Mouse (Mus musculus) liver, postnatal 0 days (tissue): ENCODE results near the gene Sypl2. TPM values are rescaled to one million over a fixed set of nuclear protein-coding genes. Genes with fewer than 3 reads are reported as not detected.

Experiments
- ATAC-seq: fragments of 200-750 bp; cut with Nextera tagmentation; 2 replicates; pipeline ENCODE4 v1.8.0; 2017; ENCODE audit warnings: mild to moderate bottlenecking, moderate library complexity
- DNase-seq: peaks from one replicate; pipeline ENCODE4 v3.0.0-alpha.2; 2016
- H3K27ac ChIP-seq: fragments of 300-500 bp; sonication (generic); 2 replicates; pipeline ENCODE4 v1.5.1; 2014; ENCODE audit warnings: antibody characterized with exemption, moderate library complexity, mild to moderate bottlenecking, low read depth
- H3K27me3 ChIP-seq: fragments of 300-500 bp; sonication (generic); 2 replicates; pipeline ENCODE4 v1.6.1; 2014; ENCODE audit warnings: low read length, control low read depth, mixed read lengths; ENCODE audit not compliant: insufficient read depth
- H3K36me3 ChIP-seq: fragments of 300-500 bp; sonication (generic); replicated peaks from 2 replicates; pipeline ENCODE4 v1.6.1; 2014; ENCODE audit warnings: mild to moderate bottlenecking, control low read depth, low read length, moderate library complexity, mixed read lengths; ENCODE audit not compliant: insufficient read depth
- H3K4me1 ChIP-seq: fragments of 300-500 bp; sonication (generic); 2 replicates; pipeline ENCODE4 v1.6.1; 2014; ENCODE audit warnings: antibody characterized with exemption, mild to moderate bottlenecking, control low read depth; ENCODE audit not compliant: insufficient read depth
- H3K4me2 ChIP-seq: fragments of 300-500 bp; sonication (generic); 2 replicates; pipeline ENCODE4 v1.6.1; 2014; ENCODE audit warnings: low read depth, mild to moderate bottlenecking, low read length, moderate library complexity, mixed read lengths
- H3K4me3 ChIP-seq: fragments of 300-500 bp; sonication (generic); 2 replicates; pipeline ENCODE4 v1.5.1; 2014; ENCODE audit warnings: low read depth, low read length
- H3K9ac ChIP-seq: fragments of 300-500 bp; sonication (generic); replicated peaks from 2 replicates; pipeline ENCODE4 v1.6.1; 2014; ENCODE audit warnings: mild to moderate bottlenecking, moderate library complexity
- H3K9me3 ChIP-seq: fragments of 300-500 bp; sonication (generic); 2 replicates; pipeline ENCODE4 v1.6.1; 2016; ENCODE audit warnings: mild to moderate bottlenecking, control low read depth, low read length, mixed read lengths
- CTCF ChIP-seq: sonication (generic); IDR thresholded peaks from 2 replicates; pipeline ENCODE4 v1.5.1; 2016; ENCODE audit warnings: antibody characterized with exemption, low read depth
- EP300 ChIP-seq: IDR thresholded peaks from 2 replicates; pipeline ENCODE4 v1.6.1; 2016; ENCODE audit warnings: antibody characterized with exemption, low read depth, mild to moderate bottlenecking
- WGBS: fragments of 180-500 bp; shearing (Covaris S2); extraction: QIAGEN DNeasy Blood & Tissue Kit; methylation state at CpG from one replicate; pipeline ENCODE4 v1.1.7; 2014; ENCODE audit not compliant: insufficient replicate concordance; 5-methylcytosine and 5-hydroxymethylcytosine counted together
- polyA plus RNA-seq: library from polyadenylated mRNA; unstranded; fragments of >200 nt; fragmentation: Nextera tagmentation; extraction: Ambion mirVana; gene quantifications from 2 replicates; pipeline ENCODE4 v1.2.1, GENCODE M21; 2015

Sypl2 gene
- 0.05 and 0.79 TPM in 2 replicates for polyA plus RNA-seq

DNA sequence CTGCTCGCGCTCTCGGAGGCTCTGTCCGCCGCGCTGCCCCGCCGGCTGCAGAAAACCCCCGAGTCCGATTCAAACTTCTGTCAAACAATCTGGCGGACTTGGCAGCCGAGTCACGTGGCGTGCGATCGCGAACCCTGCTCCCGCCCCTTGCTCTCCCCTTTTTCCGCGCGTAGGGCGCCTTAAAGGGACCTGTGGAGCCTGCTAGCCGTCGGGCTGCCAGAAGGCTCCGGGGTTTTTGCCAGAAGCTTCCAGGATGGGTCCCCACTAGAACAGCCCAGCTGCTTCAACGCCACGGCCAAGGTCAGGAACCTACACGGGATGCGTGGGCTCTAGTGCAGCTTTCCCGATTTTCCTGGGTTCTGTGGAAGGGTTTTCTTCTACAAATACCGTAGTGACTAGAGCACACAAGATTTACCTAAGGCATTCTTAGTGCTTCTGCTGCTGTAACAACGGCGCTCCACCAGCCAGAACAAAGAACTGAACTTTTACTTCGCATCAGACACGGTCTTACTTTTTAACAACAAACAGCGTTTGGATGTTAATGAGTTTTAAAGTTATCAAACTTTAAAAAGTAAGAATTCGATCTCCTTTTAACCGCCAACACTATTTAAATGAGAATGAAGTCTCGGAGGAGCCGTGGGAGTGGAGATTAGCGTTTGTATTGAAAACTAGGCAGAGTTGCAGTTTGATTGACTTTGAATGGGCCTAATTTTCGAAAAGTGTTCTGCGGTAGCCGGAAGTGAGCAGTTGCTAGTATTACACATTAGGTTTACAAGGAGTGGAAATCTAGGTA is at the start of gene Sypl2:
Gene Sypl2 (minus strand): TSS at position 91 of the 793 bp plus-strand sequence.
- H3K4me1 ChIP-seq, result peaks cover 9% of the 10 kb centered on the region
- peak; percentile 23; the same call in 1 of the 2 replicates for ATAC-seq
- no peak within 1 kb of the TSS for H3K27ac ChIP-seq
- 5% methylated on average over 44 of the region's 44 CpGs for WGBS
- H3K4me2 ChIP-seq, result peak within 1 kb of the TSS; percentile 75
- H3K9me3 ChIP-seq, result no peaks in the 10 kb centered on the region
- TF ChIP-seq CTCF, result no peak
- no peak for TF ChIP-seq EP300
- peak within 1 kb of the TSS; percentile 47 for H3K4me3 ChIP-seq
- peaks cover 48% of the 10 kb centered on the region for H3K27me3 ChIP-seq
- H3K9ac ChIP-seq, result no peak within 1 kb of the TSS
- DNase-seq, result peak; percentile 43
- no peaks in the 10 kb centered on the region for H3K36me3 ChIP-seq

DNA sequence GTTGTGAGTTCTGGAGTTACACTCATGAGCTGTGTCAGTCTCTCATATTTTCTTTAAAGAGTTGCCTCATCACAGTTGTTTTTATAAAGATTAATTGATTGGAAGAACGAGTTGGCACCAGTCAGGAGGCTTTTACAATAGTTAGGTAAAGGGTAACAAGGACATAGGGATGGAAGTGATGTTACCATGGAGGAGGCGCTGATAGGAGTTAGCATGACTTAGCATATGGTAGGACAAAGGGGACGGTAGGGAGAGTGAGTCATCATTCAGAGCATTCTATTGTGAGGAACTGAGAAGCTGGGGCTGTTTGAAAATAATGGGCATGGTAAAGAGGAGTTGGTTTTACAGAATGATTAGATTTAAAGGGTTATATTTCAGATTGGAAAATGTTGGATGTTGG is 32.9 kb upstream of the Sypl2 start:
- Histone ChIP-seq H3K36me3 (peaks cover 12% of the 10 kb centered on the region), H3K27me3 (no peaks in the 10 kb centered on the region), H3K4me1 (peaks cover 17% of the 10 kb centered on the region), H3K4me2 (peak overlapping the region; percentile 92), H3K9me3 (no peaks in the 10 kb centered on the region), H3K4me3 (no peak overlapping the region), H3K27ac (peak overlapping the region; percentile 14; the same call in 1 of the 2 replicates), H3K9ac (no peak overlapping the region)
- no peak for ATAC-seq
- no peak for DNase-seq
- TF ChIP-seq EP300 (no peak), CTCF (no peak)
- 35% methylated on average over 3 of the region's 3 CpGs for WGBS

DNA sequence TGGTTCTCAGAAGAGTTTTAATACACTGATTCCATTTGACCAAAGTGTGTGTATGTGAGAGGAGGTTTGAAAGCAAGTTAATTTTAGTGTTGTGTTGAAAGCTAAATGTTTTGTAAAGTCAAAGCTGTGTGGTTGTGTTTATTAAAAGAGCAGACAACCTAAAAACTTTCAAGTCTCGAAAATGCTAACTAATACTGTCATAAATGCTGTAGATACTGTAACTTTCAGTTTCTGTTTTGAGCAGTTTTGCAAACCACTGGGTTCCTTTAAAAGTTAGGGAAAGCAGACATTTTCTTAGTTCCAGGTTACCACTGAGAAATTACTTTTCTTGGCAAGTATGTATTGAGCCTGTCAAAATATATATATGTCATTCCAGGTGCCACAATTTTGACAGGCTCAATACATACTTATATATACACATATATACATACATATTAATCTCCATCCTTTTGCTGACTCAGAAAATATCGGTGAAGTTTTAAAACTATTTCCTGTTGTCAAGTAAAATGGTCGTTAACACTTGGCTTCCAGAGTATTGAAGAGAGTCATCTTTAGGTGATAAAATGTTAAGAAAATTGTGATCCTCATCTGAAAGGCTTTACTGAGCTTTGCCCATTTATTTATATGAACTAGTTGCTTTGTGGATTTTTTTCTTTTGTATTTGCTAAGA is 31.5 kb upstream of the Sypl2 start:
- Histone ChIP-seq H3K9me3 (no peaks in the 10 kb centered on the region), H3K4me1 (peaks cover 17% of the 10 kb centered on the region), H3K9ac (peak overlapping the region; percentile 82), H3K4me2 (peak overlapping the region; percentile 92), H3K36me3 (peaks cover 11% of the 10 kb centered on the region), H3K27ac (peak overlapping the region; percentile 88), H3K27me3 (no peaks in the 10 kb centered on the region), H3K4me3 (peak overlapping the region; percentile 87)
- 40% methylated on average over 3 of the region's 3 CpGs for whole genome bisulfite sequencing
- TF ChIP-seq CTCF (no peak), EP300 (no peak)
- DNase-seq (no peak), ATAC-seq (no peak)

GRCm38 (mm10) chr3:108256719-108257637 is 30.5 kb upstream of the Sypl2 start, which contains the start of gene Psma5:
Psma5 (plus strand) TSS chr3:108256926.
- Histone ChIP-seq H3K9me3 (no peaks in the 10 kb centered on the region), H3K36me3 (peaks cover 4% of the 10 kb centered on the region), H3K4me3 (peak within 1 kb of the TSS; percentile 87), H3K27me3 (no peaks in the 10 kb centered on the region), H3K4me1 (peaks cover 17% of the 10 kb centered on the region), H3K4me2 (peak within 1 kb of the TSS; percentile 92), H3K9ac (peak within 1 kb of the TSS; percentile 82), H3K27ac (peak within 1 kb of the TSS; percentile 88)
- DNase-seq (peak; percentile 97), ATAC-seq (peak; percentile 98)
- no peak for TF ChIP-seq CTCF
- TF ChIP-seq EP300, result 0 out of 2 replicates have a peak, but pooled peaks have one; percentile 10
- WGBS, result 2% methylated on average over 77 of the region's 79 CpGs

DNA sequence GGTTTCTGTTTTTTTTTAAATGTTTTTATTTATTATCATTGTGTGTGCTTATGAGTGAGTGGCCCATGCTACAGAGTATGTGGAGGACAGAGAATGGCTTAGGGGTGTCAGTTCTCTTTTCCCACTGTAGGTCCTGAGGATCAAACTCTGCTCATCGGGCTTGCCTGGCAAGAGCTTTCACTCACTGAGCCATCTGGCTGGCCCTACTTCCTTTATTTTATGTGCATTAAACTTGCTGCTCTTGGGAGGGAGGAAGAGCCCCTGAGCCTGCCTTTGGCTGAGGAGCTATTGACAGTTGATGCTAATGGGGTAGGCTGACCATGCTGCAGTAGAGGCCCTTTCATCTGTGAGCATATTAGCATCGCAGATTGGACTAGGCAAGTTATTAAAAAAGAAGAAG is 20.4 kb upstream of the Sypl2 start:
- no peaks in the 10 kb centered on the region for H3K9me3 ChIP-seq
- WGBS, result 61% methylated on average over 2 of the region's 2 CpGs
- H3K36me3 ChIP-seq, result no peaks in the 10 kb centered on the region
- H3K4me1 ChIP-seq, result no peaks in the 10 kb centered on the region
- ATAC-seq (no peak), DNase-seq (no peak)
- H3K4me3 ChIP-seq, result no peak overlapping the region
- H3K9ac ChIP-seq, result no peak overlapping the region
- TF ChIP-seq CTCF (no peak), EP300 (no peak)
- H3K4me2 ChIP-seq, result no peak overlapping the region
- no peak overlapping the region for H3K27ac ChIP-seq
- no peaks in the 10 kb centered on the region for H3K27me3 ChIP-seq
